Mouse (Mus musculus): ENCODE results near the gene Olfr1344. TPM values are rescaled to one million over a fixed set of nuclear protein-coding genes. Genes with fewer than 3 reads are reported as not detected.

Olfr1344 gene
- 0.46 and 0.71 TPM in 2 replicates for polyA plus RNA-seq (2014; fragmentation: Nextera tagmentation; extraction: Ambion mirVana)

- no peak within 1 kb of the TSS for H3K27ac ChIP-seq (ENCODE audit: low read depth, low read length)
- H3K9ac ChIP-seq (replicated peaks; ENCODE audit: low read depth, low read length): no peak within 1 kb of the TSS
- H3K27me3 ChIP-seq (ENCODE audit: control insufficient read depth, insufficient read depth, low read length): no peaks in the 10 kb centered on the region
- H3K36me3 ChIP-seq (ENCODE audit: control insufficient read depth, insufficient read depth, low read length): no peaks in the 10 kb centered on the region
- no peak for ATAC-seq (ENCODE audit: low read depth)
- H3K4me3 ChIP-seq (ENCODE audit: low read depth, low read length): no peak within 1 kb of the TSS
- WGBS: 80% methylated on average over 3 of the region's 3 CpGs
- no peak within 1 kb of the TSS for H3K4me2 ChIP-seq (ENCODE audit: low read depth, low read length)
- no peaks in the 10 kb centered on the region for H3K9me3 ChIP-seq (ENCODE audit: control insufficient read depth, low read length)
- H3K4me1 ChIP-seq (ENCODE audit: control insufficient read depth, insufficient read depth, low read length): no peaks in the 10 kb centered on the region
These were observed at the start of gene Olfr1344 for GRCm38 (mm10) chr7:6438388-6438787. TSS of gene Olfr1344 (plus strand) at chr7:6438688.

GRCm38 (mm10) chr7:6388971-6389370 is 49.5 kb upstream of the Olfr1344 start:
- no peak overlapping the region for H3K4me2 ChIP-seq (ENCODE audit: low read depth, low read length)
- H3K27ac ChIP-seq (ENCODE audit: low read depth, low read length): no peak overlapping the region
- H3K9ac ChIP-seq (replicated peaks; ENCODE audit: low read depth, low read length): no peak overlapping the region
- no peaks in the 10 kb centered on the region for H3K27me3 ChIP-seq (ENCODE audit: control insufficient read depth, insufficient read depth, low read length)
- peaks cover 28% of the 10 kb centered on the region for H3K36me3 ChIP-seq (ENCODE audit: control insufficient read depth, insufficient read depth, low read length)
- H3K9me3 ChIP-seq (ENCODE audit: control insufficient read depth, low read length): no peaks in the 10 kb centered on the region
- ATAC-seq (ENCODE audit: low read depth): no peak
- H3K4me1 ChIP-seq (ENCODE audit: control insufficient read depth, insufficient read depth, low read length): peaks cover 1% of the 10 kb centered on the region; the same call in 1 of the 2 replicates
- H3K4me3 ChIP-seq (ENCODE audit: low read depth, low read length): no peak overlapping the region
- 86% methylated on average over 5 of the region's 5 CpGs for WGBS

GRCm38 (mm10) chr7:6389449-6389848 is 49.0 kb upstream of the Olfr1344 start:
- no peak for ATAC-seq (ENCODE audit: low read depth)
- 77% methylated on average over 5 of the region's 5 CpGs for WGBS
- H3K36me3 ChIP-seq (ENCODE audit: control insufficient read depth, insufficient read depth, low read length): peaks cover 28% of the 10 kb centered on the region

GRCm38 (mm10) chr7:6397996-6398975 is 40.2 kb upstream of the Olfr1344 start, which contains the start of gene Smim17:
TSS of gene Smim17 (plus strand) at chr7:6398715.
- WGBS: 26% methylated on average over 25 of the region's 25 CpGs
- Histone ChIP-seq H3K4me1 (ENCODE audit: control insufficient read depth, insufficient read depth, low read length) (0 out of 2 replicates have a peak, but pooled peaks cover 5% of the 10 kb centered on the region), H3K27ac (ENCODE audit: low read depth, low read length) (no peak within 1 kb of the TSS), H3K27me3 (ENCODE audit: control insufficient read depth, insufficient read depth, low read length) (no peaks in the 10 kb centered on the region), H3K4me2 (ENCODE audit: low read depth, low read length) (peak within 1 kb of the TSS; percentile 62), H3K36me3 (ENCODE audit: control insufficient read depth, insufficient read depth, low read length) (peaks cover 8% of the 10 kb centered on the region; the same call in 1 of the 2 replicates), H3K9me3 (ENCODE audit: control insufficient read depth, low read length) (no peaks in the 10 kb centered on the region), H3K4me3 (ENCODE audit: low read depth, low read length) (peak within 1 kb of the TSS; percentile 30), H3K9ac (replicated peaks; ENCODE audit: low read depth, low read length) (peak within 1 kb of the TSS; percentile 49)
- ATAC-seq (ENCODE audit: low read depth): peak; percentile 91

More at GRCm38 (mm10) chr7:6389449-6389848, 49.0 kb upstream of the Olfr1344 start:
- no peaks in the 10 kb centered on the region for H3K9me3 ChIP-seq (ENCODE audit: control insufficient read depth, low read length)
- no peak overlapping the region for H3K4me3 ChIP-seq (ENCODE audit: low read depth, low read length)
- H3K4me1 ChIP-seq (ENCODE audit: control insufficient read depth, insufficient read depth, low read length): no peaks in the 10 kb centered on the region
- no peak overlapping the region for H3K9ac ChIP-seq (replicated peaks; ENCODE audit: low read depth, low read length)
- H3K27me3 ChIP-seq (ENCODE audit: control insufficient read depth, insufficient read depth, low read length): no peaks in the 10 kb centered on the region
- no peak overlapping the region for H3K4me2 ChIP-seq (ENCODE audit: low read depth, low read length)
- H3K27ac ChIP-seq (ENCODE audit: low read depth, low read length): no peak overlapping the region

GRCm38 (mm10) chr7:6410043-6410442 is 28.4 kb upstream of the Olfr1344 start, which contains the start of gene Gm20715:
TSS of gene Gm20715 (plus strand) at chr7:6410277.
- H3K9ac ChIP-seq (replicated peaks; ENCODE audit: low read depth, low read length): no peak within 1 kb of the TSS
- H3K27me3 ChIP-seq (ENCODE audit: control insufficient read depth, insufficient read depth, low read length): no peaks in the 10 kb centered on the region
- H3K4me3 ChIP-seq (ENCODE audit: low read depth, low read length): no peak within 1 kb of the TSS
- 2% methylated on average over 17 of the region's 17 CpGs for WGBS
- H3K4me1 ChIP-seq (ENCODE audit: control insufficient read depth, insufficient read depth, low read length): no peaks in the 10 kb centered on the region
- H3K27ac ChIP-seq (ENCODE audit: low read depth, low read length): no peak within 1 kb of the TSS
- peak; percentile 59; the same call in 1 of the 2 replicates for ATAC-seq (ENCODE audit: low read depth)
- no peaks in the 10 kb centered on the region for H3K9me3 ChIP-seq (ENCODE audit: control insufficient read depth, low read length)
- no peaks in the 10 kb centered on the region for H3K36me3 ChIP-seq (ENCODE audit: control insufficient read depth, insufficient read depth, low read length)
- H3K4me2 ChIP-seq (ENCODE audit: low read depth, low read length): no peak within 1 kb of the TSS

- WGBS: 7% methylated on average over 19 of the region's 22 CpGs
- Histone ChIP-seq H3K9me3 (ENCODE audit: control insufficient read depth, low read length) (no peaks in the 10 kb centered on the region), H3K4me1 (ENCODE audit: control insufficient read depth, insufficient read depth, low read length) (no peaks in the 10 kb centered on the region), H3K4me2 (ENCODE audit: low read depth, low read length) (peak overlapping the region; percentile 44), H3K4me3 (ENCODE audit: low read depth, low read length) (peak overlapping the region; percentile 29), H3K9ac (replicated peaks; ENCODE audit: low read depth, low read length) (peak overlapping the region; percentile 44), H3K27me3 (ENCODE audit: control insufficient read depth, insufficient read depth, low read length) (no peaks in the 10 kb centered on the region), H3K36me3 (ENCODE audit: control insufficient read depth, insufficient read depth, low read length) (no peaks in the 10 kb centered on the region), H3K27ac (ENCODE audit: low read depth, low read length) (no peak overlapping the region)
- peak; percentile 92 for ATAC-seq (ENCODE audit: low read depth)
These were observed 23.7 kb upstream of the Olfr1344 start for GRCm38 (mm10) chr7:6414626-6415441.

- no peaks in the 10 kb centered on the region for H3K27me3 ChIP-seq (ENCODE audit: control insufficient read depth, insufficient read depth, low read length)
- ATAC-seq (ENCODE audit: low read depth): peak; percentile 67; the same call in 1 of the 2 replicates
- WGBS: 9% methylated on average over 8 of the region's 8 CpGs
- no peaks in the 10 kb centered on the region for H3K9me3 ChIP-seq (ENCODE audit: control insufficient read depth, low read length)
- peak overlapping the region; percentile 44 for H3K4me2 ChIP-seq (ENCODE audit: low read depth, low read length)
- H3K36me3 ChIP-seq (ENCODE audit: control insufficient read depth, insufficient read depth, low read length): no peaks in the 10 kb centered on the region
- peak overlapping the region; percentile 44 for H3K9ac ChIP-seq (replicated peaks; ENCODE audit: low read depth, low read length)
- no peaks in the 10 kb centered on the region for H3K4me1 ChIP-seq (ENCODE audit: control insufficient read depth, insufficient read depth, low read length)
- peak overlapping the region; percentile 29 for H3K4me3 ChIP-seq (ENCODE audit: low read depth, low read length)
- H3K27ac ChIP-seq (ENCODE audit: low read depth, low read length): no peak overlapping the region
These were observed 23.1 kb upstream of the Olfr1344 start for GRCm38 (mm10) chr7:6415442-6415787.

GRCm38 (mm10) chr7:6419894-6420293 is 18.6 kb upstream of the Olfr1344 start:
- Histone ChIP-seq H3K36me3 (ENCODE audit: control insufficient read depth, insufficient read depth, low read length) (no peaks in the 10 kb centered on the region), H3K4me2 (ENCODE audit: low read depth, low read length) (no peak overlapping the region), H3K9ac (replicated peaks; ENCODE audit: low read depth, low read length) (no peak overlapping the region), H3K27ac (ENCODE audit: low read depth, low read length) (no peak overlapping the region), H3K27me3 (ENCODE audit: control insufficient read depth, insufficient read depth, low read length) (no peaks in the 10 kb centered on the region), H3K4me1 (ENCODE audit: control insufficient read depth, insufficient read depth, low read length) (no peaks in the 10 kb centered on the region), H3K9me3 (ENCODE audit: control insufficient read depth, low read length) (no peaks in the 10 kb centered on the region), H3K4me3 (ENCODE audit: low read depth, low read length) (no peak overlapping the region)
- WGBS: 80% methylated on average over 6 of the region's 6 CpGs
- no peak for ATAC-seq (ENCODE audit: low read depth)
